Mouse (Mus musculus): Measurements from ENCODE around the gene Agbl4.

Gene Agbl4

GRCm38 (mm10) chr4:111498751-111499150 is 1101.3 kb downstream of the Agbl4 start:
- DNase-seq (ENCODE audit: low spot score): no peak

- DNase-seq (ENCODE audit: low spot score): no peak
These were observed 1104.0 kb downstream of the Agbl4 start for GRCm38 (mm10) chr4:111501441-111501840.

- DNase-seq (ENCODE audit: low spot score): no peak
These were observed 1105.7 kb downstream of the Agbl4 start for GRCm38 (mm10) chr4:111502965-111503727.

GRCm38 (mm10) chr4:111504952-111505351 is 1107.5 kb downstream of the Agbl4 start:
- no peak for DNase-seq (ENCODE audit: low spot score)

GRCm38 (mm10) chr4:111510129-111510528 is 1112.7 kb downstream of the Agbl4 start:
- DNase-seq (ENCODE audit: low spot score): no peak

- DNase-seq (ENCODE audit: low spot score): no peak
These were observed 1116.5 kb downstream of the Agbl4 start for GRCm38 (mm10) chr4:111513921-111514320.

GRCm38 (mm10) chr4:111516136-111516535 is 1118.7 kb downstream of the Agbl4 start:
- no peak for DNase-seq (ENCODE audit: low spot score)

- no peak for DNase-seq (ENCODE audit: low spot score)
These were observed 1119.8 kb downstream of the Agbl4 start for GRCm38 (mm10) chr4:111517063-111517792.

- no peak for DNase-seq (ENCODE audit: low spot score)
These were observed 1120.7 kb downstream of the Agbl4 start for GRCm38 (mm10) chr4:111518191-111518590.

- no peak for DNase-seq (ENCODE audit: low spot score)
These were observed 1121.8 kb downstream of the Agbl4 start for GRCm38 (mm10) chr4:111519267-111519666.

GRCm38 (mm10) chr4:111520006-111520405 is 1122.5 kb downstream of the Agbl4 start:
- no peak for DNase-seq (ENCODE audit: low spot score)

- DNase-seq (ENCODE audit: low spot score): no peak
These were observed 1125.5 kb downstream of the Agbl4 start for GRCm38 (mm10) chr4:111522974-111523373.

GRCm38 (mm10) chr4:111528961-111529360 is 1131.5 kb downstream of the Agbl4 start:
- DNase-seq (ENCODE audit: low spot score): no peak

- DNase-seq (ENCODE audit: low spot score): no peak
These were observed 1132.5 kb downstream of the Agbl4 start for GRCm38 (mm10) chr4:111529996-111530395.

GRCm38 (mm10) chr4:111530537-111530936 is 1133.1 kb downstream of the Agbl4 start:
- no peak for DNase-seq (ENCODE audit: low spot score)

GRCm38 (mm10) chr4:111544684-111545083 is 1147.2 kb downstream of the Agbl4 start:
- DNase-seq (ENCODE audit: low spot score): no peak

- no peak for DNase-seq (ENCODE audit: low spot score)
These were observed 1148.5 kb downstream of the Agbl4 start for GRCm38 (mm10) chr4:111546009-111546408.

GRCm38 (mm10) chr4:111555426-111555825 is 1158.0 kb downstream of the Agbl4 start:
- no peak for DNase-seq (ENCODE audit: low spot score)

- no peak for DNase-seq (ENCODE audit: low spot score)
These were observed 1179.8 kb downstream of the Agbl4 start for GRCm38 (mm10) chr4:111577087-111577773.

- no peak for DNase-seq (ENCODE audit: low spot score)
These were observed 1181.8 kb downstream of the Agbl4 start for GRCm38 (mm10) chr4:111579115-111579862.

- DNase-seq (ENCODE audit: low spot score): no peak
These were observed 1182.4 kb downstream of the Agbl4 start for GRCm38 (mm10) chr4:111579863-111580224.

- no peak for DNase-seq (ENCODE audit: low spot score)
These were observed 1182.8 kb downstream of the Agbl4 start for GRCm38 (mm10) chr4:111580239-111580638.
